Mouse (Mus musculus): ENCODE results near the gene Atp8b2.

Atp8b2 gene

GRCm38 (mm10) chr3:89899511-89899908, 63.8 kb downstream of the Atp8b2 start:
- no peak for DNase-seq (ENCODE audit: low spot score in 2 of 2)

GRCm38 (mm10) chr3:89898870-89899510, 64.3 kb downstream of the Atp8b2 start:
- no peak for DNase-seq (ENCODE audit: low spot score in 2 of 2)

GRCm38 (mm10) chr3:89898011-89898410, 65.3 kb downstream of the Atp8b2 start:
- DNase-seq (ENCODE audit: low spot score in 2 of 2) = no peak

DNA sequence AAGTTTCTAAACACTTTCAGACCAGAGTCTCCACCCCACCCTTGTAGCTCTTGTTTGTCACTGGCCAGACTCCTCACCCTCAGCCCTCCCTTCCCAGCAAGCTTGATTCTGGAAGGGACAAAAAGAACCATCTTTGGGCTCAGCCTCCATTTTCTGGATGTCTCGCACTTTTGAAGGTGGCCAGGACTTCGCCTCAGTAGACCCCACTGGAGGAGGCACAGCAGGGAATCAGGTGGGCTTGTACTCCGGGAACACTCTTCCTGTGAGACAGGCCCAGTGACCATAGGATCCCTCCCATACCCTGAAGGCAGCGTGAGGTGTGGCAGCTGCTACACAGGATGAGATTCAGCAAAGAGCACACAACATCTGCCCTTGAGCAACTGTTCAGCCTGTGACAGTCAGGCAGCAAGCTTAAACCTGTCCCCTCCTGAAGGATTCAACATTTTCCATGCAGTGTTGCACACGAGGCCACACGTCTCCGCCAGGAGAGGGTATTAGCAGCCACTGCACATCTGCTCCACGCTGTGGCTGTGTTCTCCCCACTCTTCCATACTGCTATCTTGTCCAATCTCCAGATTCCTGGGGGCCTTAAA, 66.0 kb downstream of the Atp8b2 start:
- DNase-seq (ENCODE audit: low spot score in 2 of 2) = no peak

DNA sequence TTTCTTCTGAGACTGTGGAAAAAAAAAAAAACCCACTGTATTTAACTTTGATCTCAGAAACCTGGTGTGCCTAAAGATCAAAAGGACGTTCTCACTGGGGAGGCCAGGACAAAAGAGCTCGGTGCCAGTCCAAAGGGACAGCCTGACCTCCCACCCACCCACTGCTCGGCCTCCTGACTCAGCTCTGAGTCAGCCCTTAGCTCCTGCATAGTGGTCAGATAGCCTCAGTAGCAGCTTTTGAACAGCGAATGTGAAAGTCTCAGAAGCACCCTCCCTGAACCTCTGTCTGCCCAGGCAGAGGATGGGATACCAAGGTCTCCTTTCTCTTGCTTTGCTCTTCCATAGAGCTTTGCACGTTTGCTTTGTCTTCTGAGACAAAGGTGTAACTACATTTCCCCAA, 66.7 kb downstream of the Atp8b2 start:
- no peak for DNase-seq (ENCODE audit: low spot score in 2 of 2)

DNA sequence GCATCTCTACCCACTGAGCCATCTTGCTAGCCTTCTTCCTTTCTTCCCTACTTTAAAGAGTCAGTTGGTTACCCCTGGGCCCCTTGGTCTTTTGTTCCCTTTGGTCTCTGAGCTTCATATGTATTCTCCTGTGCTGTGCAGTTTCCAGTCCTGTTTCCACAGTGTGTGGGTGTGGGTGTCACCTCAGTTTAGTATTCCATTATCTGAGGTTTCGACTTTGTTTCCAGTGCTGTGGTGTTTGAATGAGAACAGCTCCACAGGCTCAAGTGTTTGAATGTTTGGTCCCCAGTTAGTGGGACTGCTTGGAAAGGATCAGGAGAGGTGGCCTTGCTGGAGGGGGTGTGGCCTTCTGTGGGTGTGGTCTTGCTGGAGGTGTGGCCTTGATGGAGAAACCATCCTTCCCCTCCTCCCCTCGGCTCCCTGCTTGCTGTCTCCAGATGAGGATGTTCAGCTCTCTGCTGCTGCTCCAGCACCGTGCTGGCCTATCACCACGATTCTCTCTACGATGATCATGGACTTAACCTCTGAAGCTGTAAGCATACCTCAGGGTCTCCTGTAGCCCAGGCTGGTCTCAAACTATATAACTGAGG, 70.7 kb downstream of the Atp8b2 start:
- DNase-seq (ENCODE audit: low spot score in 2 of 2) = no peak

GRCm38 (mm10) chr3:89891696-89892095, 71.6 kb downstream of the Atp8b2 start:
- no peak for DNase-seq (ENCODE audit: low spot score in 2 of 2)

DNA sequence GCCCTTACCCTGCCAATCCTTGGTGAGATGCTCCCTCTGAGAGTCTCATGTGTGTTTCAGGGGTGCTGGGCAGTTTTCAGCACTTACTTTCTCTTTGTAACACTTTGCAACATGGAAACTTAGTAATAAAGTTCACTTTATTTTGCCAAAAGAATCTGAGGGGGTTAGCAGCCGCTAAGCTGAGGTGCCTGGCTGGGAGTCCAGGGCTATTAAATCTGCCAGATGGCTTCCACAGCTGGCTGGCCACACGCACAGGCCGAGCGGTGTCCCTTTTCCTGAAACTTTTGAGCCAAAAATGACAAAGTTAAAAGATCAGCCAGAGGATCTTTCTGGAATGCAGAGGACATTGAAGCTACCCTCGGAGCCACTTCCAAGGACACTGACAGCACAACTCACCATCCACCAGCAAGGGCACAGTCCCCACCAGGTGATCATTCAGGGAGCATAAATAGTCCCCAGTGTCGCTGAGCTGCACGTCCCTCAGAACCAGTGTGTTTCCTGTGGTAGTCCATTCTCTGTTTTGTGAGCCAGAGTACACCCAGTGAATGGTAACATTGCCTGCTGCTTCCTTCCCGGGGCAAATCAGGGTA, 73.4 kb downstream of the Atp8b2 start:
- no peak for DNase-seq (ENCODE audit: low spot score in 2 of 2)

Data from right cerebral cortex, postnatal 36 days (tissue).